Mouse (Mus musculus) naive thymus-derived CD4-positive, alpha-beta T cell, adult 2 months (primary cell): ENCODE results near the gene Olfr818.
"Not testable (repeated sequence)": the region's sequence is repeated elsewhere in the genome, so short reads cannot be mapped to it uniquely, and the experiment has no call there.

Source experiments
- DNase-seq: peaks from one replicate; pipeline ENCODE4 v3.0.0-alpha.2; 2011; ENCODE audit warnings: low read depth

Olfr818 gene

DNA sequence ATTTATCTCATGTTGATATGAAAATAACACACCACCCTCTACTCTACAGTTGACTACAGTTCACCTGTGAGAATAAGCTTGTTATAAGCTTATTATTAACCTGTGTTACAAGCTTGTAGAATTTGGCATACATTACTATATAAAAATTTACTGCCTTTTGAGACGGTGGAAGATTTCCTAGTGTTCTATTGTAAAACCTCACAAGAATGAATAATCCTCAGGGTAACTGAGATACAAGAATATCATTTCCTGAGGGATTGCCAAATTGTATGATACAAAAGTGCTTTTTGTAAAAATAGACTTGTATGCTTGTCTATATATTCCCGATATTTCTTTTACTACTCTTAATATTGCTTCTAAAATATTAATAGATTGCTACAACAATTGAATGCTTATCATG, at the start of gene Olfr818:
TSS of gene Olfr818 (minus strand) at position 101 of the 400 bp plus-strand sequence.
- no peak for DNase-seq

DNA sequence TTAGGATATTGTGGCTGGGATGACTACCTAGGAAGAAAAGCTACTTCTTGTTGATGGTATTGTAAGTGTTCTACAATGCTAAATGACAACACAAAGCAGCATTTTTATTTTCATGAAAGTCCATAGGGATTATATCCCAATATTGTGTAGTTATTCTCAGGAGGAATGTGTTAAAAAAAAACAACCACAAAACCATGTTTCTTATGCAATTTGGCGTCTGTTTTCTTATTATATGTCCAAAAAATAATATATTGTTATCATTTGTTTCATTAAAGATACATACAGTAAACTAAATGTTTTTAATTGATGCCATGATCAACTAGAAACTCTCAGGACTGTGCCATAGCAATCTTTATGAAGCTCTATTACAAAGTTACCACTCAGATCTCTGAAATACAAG, 36.1 kb upstream of the Olfr818 start, which contains the start of gene Gm10310:
TSS of gene Gm10310 (minus strand) at position 101 of the 400 bp plus-strand sequence.
- DNase-seq = not testable (repeated sequence)

DNA sequence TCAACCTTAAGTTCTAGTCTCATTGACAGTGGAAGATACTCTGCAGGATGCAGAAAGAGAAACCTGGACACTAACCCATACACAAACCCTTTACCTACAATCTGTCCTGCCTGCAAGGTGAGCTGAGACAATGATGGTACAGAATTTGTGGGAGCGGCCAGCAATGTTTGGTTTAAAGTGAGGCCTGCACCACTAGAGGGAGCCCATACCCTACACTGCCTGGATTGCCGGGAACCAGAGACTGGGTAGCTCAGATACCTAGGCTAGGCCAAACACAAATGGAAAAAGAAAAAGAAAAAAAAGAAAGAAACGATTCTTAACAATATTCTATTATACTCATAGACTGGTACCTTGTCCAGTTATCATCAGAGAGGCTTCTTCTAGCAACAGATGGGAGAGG, 33.0 kb upstream of the Olfr818 start:
- DNase-seq = not testable (repeated sequence)

DNA sequence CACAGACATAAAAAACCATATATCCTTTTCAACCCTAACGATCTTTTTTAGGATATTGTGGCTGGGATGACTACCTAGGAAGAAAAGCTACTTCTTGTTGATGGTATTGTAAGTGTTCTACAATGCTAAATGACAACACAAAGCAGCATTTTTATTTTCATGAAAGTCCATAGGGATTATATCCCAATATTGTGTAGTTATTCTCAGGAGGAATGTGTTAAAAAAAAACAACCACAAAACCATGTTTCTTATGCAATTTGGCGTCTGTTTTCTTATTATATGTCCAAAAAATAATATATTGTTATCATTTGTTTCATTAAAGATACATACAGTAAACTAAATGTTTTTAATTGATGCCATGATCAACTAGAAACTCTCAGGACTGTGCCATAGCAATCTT, 27.1 kb upstream of the Olfr818 start, which contains the start of gene Olfr247:
TSS of gene Olfr247 (minus strand) at position 101 of the 400 bp plus-strand sequence.
- not testable (repeated sequence) for DNase-seq

DNA sequence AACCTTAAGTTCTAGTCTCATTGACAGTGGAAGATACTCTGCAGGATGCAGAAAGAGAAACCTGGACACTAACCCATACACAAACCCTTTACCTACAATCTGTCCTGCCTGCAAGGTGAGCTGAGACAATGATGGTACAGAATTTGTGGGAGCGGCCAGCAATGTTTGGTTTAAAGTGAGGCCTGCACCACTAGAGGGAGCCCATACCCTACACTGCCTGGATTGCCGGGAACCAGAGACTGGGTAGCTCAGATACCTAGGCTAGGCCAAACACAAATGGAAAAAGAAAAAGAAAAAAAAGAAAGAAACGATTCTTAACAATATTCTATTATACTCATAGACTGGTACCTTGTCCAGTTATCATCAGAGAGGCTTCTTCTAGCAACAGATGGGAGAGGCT, 24.1 kb upstream of the Olfr818 start:
- not testable (repeated sequence) for DNase-seq

DNA sequence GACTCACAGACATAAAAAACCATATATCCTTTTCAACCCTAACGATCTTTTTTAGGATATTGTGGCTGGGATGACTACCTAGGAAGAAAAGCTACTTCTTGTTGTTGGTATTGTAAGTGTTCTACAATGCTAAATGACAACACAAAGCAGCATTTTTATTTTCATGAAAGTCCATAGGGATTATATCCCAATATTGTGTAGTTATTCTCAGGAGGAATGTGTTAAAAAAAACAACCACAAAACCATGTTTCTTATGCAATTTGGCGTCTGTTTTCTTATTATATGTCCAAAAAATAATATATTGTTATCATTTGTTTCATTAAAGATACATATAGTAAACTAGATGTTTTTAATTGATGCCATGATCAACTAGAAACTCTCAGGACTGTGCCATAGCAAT, 18.3 kb upstream of the Olfr818 start, which contains the start of gene Olfr819:
TSS of gene Olfr819 (minus strand) at position 101 of the 400 bp plus-strand sequence.
- DNase-seq = not testable (repeated sequence)

DNA sequence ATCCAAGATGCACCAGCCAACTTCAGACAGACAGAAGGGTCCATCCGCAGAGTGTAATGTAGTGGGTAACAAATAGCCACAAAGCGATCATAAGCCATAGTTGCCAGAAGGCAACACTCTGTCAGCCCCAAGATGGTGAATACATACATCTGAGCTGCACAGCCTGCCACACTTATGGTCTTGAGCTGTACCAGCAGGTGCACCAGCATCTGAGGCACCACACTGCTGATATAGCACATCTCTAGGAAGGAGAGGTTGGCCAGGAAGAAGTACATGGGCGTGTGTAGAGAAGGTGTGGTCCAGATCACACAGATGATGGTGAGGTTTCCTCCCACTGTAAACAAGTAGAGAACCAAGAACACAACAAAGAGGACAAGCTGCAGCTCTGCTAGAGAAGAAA, 17.3 kb upstream of the Olfr818 start:
- DNase-seq = not testable (repeated sequence)

DNA sequence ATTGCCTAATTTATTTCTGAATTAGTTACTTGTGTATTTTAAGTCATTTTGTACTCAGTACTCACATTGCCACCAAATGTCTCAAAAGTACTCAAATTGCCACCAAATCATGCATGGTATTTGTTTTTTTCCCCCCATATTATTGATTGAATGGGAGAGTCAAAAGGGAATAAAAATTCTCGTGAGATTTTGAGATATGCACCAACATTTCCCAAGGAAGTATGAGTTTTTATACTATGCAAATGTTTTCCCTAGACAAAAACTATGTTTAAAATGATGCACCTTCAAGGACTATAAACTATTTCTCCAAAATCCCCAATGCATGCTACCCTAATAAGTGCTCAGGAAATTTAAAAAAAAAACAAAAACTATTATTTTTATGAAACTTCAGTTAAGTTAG, 33.4 kb downstream of the Olfr818 start, which contains the start of gene Olfr816:
TSS of gene Olfr816 (minus strand) at position 101 of the 400 bp plus-strand sequence.
- DNase-seq = no peak

DNA sequence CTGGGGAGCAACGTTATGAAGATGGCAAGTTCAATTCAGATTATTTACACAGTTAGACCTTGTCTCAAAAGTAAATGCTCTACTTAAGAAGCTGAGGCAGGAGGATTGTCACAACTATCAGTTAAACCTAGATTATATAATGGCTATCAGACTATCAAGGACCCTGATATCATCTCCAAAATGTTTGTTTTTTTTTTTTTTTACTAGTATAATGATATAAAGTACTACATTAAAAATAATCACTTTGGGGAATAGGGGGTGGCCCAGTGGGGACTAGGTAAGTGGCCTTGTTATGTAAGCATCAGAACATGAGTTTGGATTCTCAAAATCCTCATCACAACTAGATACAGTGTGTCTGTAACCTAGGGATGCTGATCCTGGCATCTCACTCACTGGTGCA, 43.1 kb downstream of the Olfr818 start, which contains the start of gene Olfr815:
TSS of gene Olfr815 (minus strand) at position 101 of the 400 bp plus-strand sequence.
- DNase-seq = not testable (repeated sequence)
